Mouse (Mus musculus) midbrain, postnatal 0 days (tissue): ENCODE results near the gene Fbxw24. TPM values are rescaled to one million over a fixed set of nuclear protein-coding genes. Genes with fewer than 3 reads are reported as not detected.
"Not testable (repeated sequence)": the region's sequence is repeated elsewhere in the genome, so short reads cannot be mapped to it uniquely, and the experiment has no call there.

Experiments used
- ATAC-seq: fragments of 200-750 bp; cut with Nextera tagmentation; 2 replicates; pipeline ENCODE4 v1.8.0; 2017; ENCODE audit warnings: moderate number of reproducible peaks, mild to moderate bottlenecking, moderate TSS enrichment, moderate library complexity; ENCODE audit not compliant: low FRiP score
- DNase-seq: peaks from one replicate; pipeline ENCODE4 v3.0.0-alpha.2; 2015; ENCODE audit warnings: low spot score
- H3K27ac ChIP-seq: fragments of 300-500 bp; sonication (generic); 2 replicates; pipeline ENCODE4 v1.5.1; 2014; ENCODE audit warnings: low read depth, mild to moderate bottlenecking, low read length, mixed read lengths
- H3K27me3 ChIP-seq: fragments of 300-500 bp; sonication (generic); 2 replicates; pipeline ENCODE4 v1.6.1; 2014; ENCODE audit warnings: low read length, control low read depth, mixed read lengths; ENCODE audit not compliant: insufficient read depth
- H3K36me3 ChIP-seq: fragments of 300-500 bp; sonication (generic); 2 replicates; pipeline ENCODE4 v1.6.1; 2014; ENCODE audit warnings: low read length, control low read depth, mixed read lengths; ENCODE audit not compliant: insufficient read depth
- H3K4me1 ChIP-seq: fragments of 300-500 bp; sonication (generic); 2 replicates; pipeline ENCODE4 v1.6.1; 2014; ENCODE audit warnings: mild to moderate bottlenecking, control low read depth, antibody characterized with exemption, low read length, mixed read lengths; ENCODE audit not compliant: insufficient read depth
- H3K4me2 ChIP-seq: fragments of 300-500 bp; sonication (generic); 2 replicates; pipeline ENCODE4 v1.6.1; 2014; ENCODE audit warnings: low read depth, mild to moderate bottlenecking, low read length, mixed read lengths; ENCODE audit not compliant: poor library complexity, severe bottlenecking
- H3K4me3 ChIP-seq: fragments of 300-500 bp; sonication (generic); 2 replicates; pipeline ENCODE4 v1.5.1; 2014; ENCODE audit warnings: low read depth, mild to moderate bottlenecking, low read length, moderate library complexity
- H3K9ac ChIP-seq: fragments of 300-500 bp; sonication (generic); replicated peaks from 2 replicates; pipeline ENCODE4 v1.6.1; 2014; ENCODE audit warnings: mild to moderate bottlenecking, low read length, moderate library complexity, mixed read lengths; ENCODE audit not compliant: poor library complexity, severe bottlenecking
- H3K9me3 ChIP-seq: fragments of 300-500 bp; sonication (generic); 2 replicates; pipeline ENCODE4 v1.6.1; 2016; ENCODE audit warnings: low read length, control low read depth
- CTCF ChIP-seq: IDR thresholded peaks from 2 replicates; pipeline ENCODE4 v1.5.1; 2016; ENCODE audit warnings: antibody characterized with exemption, mild to moderate bottlenecking
- WGBS: fragments of 180-500 bp; shearing (Covaris S2); extraction: QIAGEN DNeasy Blood & Tissue Kit; methylation state at CpG from one replicate; pipeline ENCODE4 v1.1.7; 2014; 5-methylcytosine and 5-hydroxymethylcytosine counted together
- polyA plus RNA-seq: library from polyadenylated mRNA; unstranded; fragments of >200 nt; fragmentation: Nextera tagmentation; extraction: Ambion mirVana; gene quantifications from 2 replicates; pipeline ENCODE4 v1.2.1, GENCODE M21; 2015
- total RNA-seq: library from RNA; depleted of rRNA; stranded (reverse); fragments of >200 nt; gene quantifications from 2 replicates; pipeline ENCODE4 v1.2.3, GENCODE M21; 2014; rRNA removed

Gene Fbxw24
- total and polyA plus RNA-seq, 2 experiments from 2014 or later, result 0.17 TPM; not detected in 1

DNA sequence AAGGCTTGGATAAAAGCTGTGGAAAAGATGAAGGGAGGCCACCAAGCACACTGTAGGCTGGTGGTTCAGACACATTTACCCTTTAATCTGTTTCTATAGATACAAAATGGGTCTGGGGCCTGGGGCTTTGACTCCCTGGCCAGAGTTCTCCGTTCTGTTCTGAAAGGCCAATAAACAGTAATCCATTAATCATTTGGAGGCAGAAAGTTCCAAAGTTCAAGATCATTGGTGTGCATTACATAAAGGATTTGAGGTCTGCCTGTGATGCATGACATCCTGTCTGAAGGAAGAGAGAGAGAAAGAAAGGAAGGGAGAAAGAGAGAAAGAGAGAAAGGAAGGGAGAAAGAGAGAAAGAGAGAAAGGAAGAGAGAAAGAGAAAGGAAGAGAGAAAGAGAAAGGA, 60.3 kb downstream of the Fbxw24 start:
- ATAC-seq, result no peak
- Histone ChIP-seq H3K4me1 (no peaks in the 10 kb centered on the region), H3K27ac (no peak overlapping the region), H3K36me3 (no peaks in the 10 kb centered on the region), H3K9me3 (no peaks in the 10 kb centered on the region), H3K4me2 (no peak overlapping the region), H3K4me3 (no peak overlapping the region), H3K9ac (no peak overlapping the region), H3K27me3 (no peaks in the 10 kb centered on the region)
- no peak for TF ChIP-seq CTCF
- no peak for DNase-seq
- WGBS, result 68% methylated on average over 1 of the region's 1 CpGs

DNA sequence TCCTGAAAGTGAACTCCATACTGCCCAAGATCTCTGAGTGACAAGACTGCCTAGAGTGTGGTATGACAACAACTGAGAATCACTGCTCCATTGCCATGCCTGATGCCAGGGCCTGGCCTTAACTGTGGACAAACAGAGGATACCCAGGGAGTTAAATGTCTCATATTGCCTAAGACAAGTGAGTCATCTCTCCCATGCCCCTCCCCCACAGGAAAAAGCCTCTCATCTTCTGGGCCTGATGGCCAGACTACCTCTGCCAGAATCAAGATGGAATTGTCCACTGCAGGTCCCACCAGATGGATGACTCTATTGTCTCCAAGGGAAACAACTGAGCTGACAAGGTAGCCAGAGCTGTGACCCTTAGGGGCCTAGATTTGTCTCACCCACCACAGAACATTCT, 63.8 kb downstream of the Fbxw24 start:
- not testable (repeated sequence) for H3K27ac ChIP-seq, H3K4me2 ChIP-seq, DNase-seq, H3K9ac ChIP-seq, H3K9me3 ChIP-seq, H3K27me3 ChIP-seq, H3K4me3 ChIP-seq, H3K4me1 ChIP-seq, ATAC-seq, H3K36me3 ChIP-seq

DNA sequence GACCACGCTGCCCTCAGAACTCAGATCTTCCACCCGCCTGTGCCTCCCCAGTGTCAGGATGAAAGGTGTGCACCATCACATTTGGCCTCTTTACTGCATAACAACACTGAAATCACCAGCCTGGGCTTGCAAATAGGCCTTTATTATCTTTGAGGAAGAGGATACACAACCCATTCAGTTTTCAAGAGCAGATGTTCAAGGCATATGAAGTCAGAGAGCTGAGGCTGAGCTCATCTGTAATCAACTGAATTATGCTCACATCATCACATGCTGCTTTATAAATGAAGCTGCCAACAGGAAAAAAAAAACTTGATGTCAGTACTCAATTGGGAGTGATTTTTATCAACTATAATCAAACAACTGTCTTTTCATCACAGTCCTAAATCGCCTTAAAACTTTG, 73.4 kb downstream of the Fbxw24 start:
- no peaks in the 10 kb centered on the region for H3K4me1 ChIP-seq
- TF ChIP-seq CTCF, result no peak
- no peaks in the 10 kb centered on the region for H3K36me3 ChIP-seq
- H3K4me3 ChIP-seq, result no peak overlapping the region
- no peak overlapping the region for H3K9ac ChIP-seq
- H3K27me3 ChIP-seq, result no peaks in the 10 kb centered on the region
- no peak overlapping the region for H3K4me2 ChIP-seq
- ATAC-seq, result no peak
- H3K27ac ChIP-seq, result no peak overlapping the region
- no peaks in the 10 kb centered on the region for H3K9me3 ChIP-seq
- WGBS, result 81% methylated on average over 3 of the region's 3 CpGs
- no peak for DNase-seq

Other genes starting within 250 kb of the Fbxw24 start
- gene Fbxw22, start 221.8 kb downstream of the Fbxw24 start, total RNA-seq, result not detected in 2 replicates
- not detected in 2 replicates for gene Fbxw22, start 221.8 kb downstream of the Fbxw24 start, polyA plus RNA-seq
- gene Fbxw16, start 176.9 kb downstream of the Fbxw24 start, total RNA-seq, result not detected in 2 replicates
- gene Fbxw16, start 176.9 kb downstream of the Fbxw24 start, polyA plus RNA-seq, result not detected in 2 replicates
- not detected in 2 replicates for gene Fbxw19, start 130.2 kb downstream of the Fbxw24 start, total RNA-seq
- not detected in 2 replicates for gene Fbxw19, start 130.2 kb downstream of the Fbxw24 start, polyA plus RNA-seq
- 0.38 TPM in 1 of 2 replicates, not detected in the other for gene Fbxw15, start 57.8 kb downstream of the Fbxw24 start, total RNA-seq
- gene Fbxw15, start 57.8 kb downstream of the Fbxw24 start, polyA plus RNA-seq, result not detected in 2 replicates
- gene Fbxw25, start 38.6 kb upstream of the Fbxw24 start, total RNA-seq, result 0.28 TPM in 1 of 2 replicates, not detected in the other
- not detected in 2 replicates for gene Fbxw25, start 38.6 kb upstream of the Fbxw24 start, polyA plus RNA-seq
- 0.19 and 0.38 TPM in 2 replicates for gene Fbxw18, start 76.6 kb upstream of the Fbxw24 start, total RNA-seq
- gene Fbxw18, start 76.6 kb upstream of the Fbxw24 start, polyA plus RNA-seq, result 0.11 TPM in 1 of 2 replicates, not detected in the other
- gene Fbxw26, start 120.0 kb upstream of the Fbxw24 start, total RNA-seq, result not detected in 2 replicates
- not detected in 2 replicates for gene Fbxw26, start 120.0 kb upstream of the Fbxw24 start, polyA plus RNA-seq
- gene Fbxw27, start 164.6 kb upstream of the Fbxw24 start, total RNA-seq, result 0.38 TPM in 1 of 2 replicates, not detected in the other
- 0.26 TPM in 1 of 2 replicates, not detected in the other for gene Fbxw27, start 164.6 kb upstream of the Fbxw24 start, polyA plus RNA-seq
- 0.38 TPM in 1 of 2 replicates, not detected in the other for gene Spink8, start 186.2 kb upstream of the Fbxw24 start, total RNA-seq
- not detected in 2 replicates for gene Spink8, start 186.2 kb upstream of the Fbxw24 start, polyA plus RNA-seq
- gene Nme6, start 206.7 kb upstream of the Fbxw24 start, total RNA-seq, result 40.2 and 47.6 TPM in 2 replicates
- 50.6 and 53.7 TPM in 2 replicates for gene Nme6, start 206.7 kb upstream of the Fbxw24 start, polyA plus RNA-seq
- gene Camp, start 223.6 kb upstream of the Fbxw24 start, total RNA-seq, result not detected in 2 replicates
- gene Camp, start 223.6 kb upstream of the Fbxw24 start, polyA plus RNA-seq, result 0.21 and 0.31 TPM in 2 replicates
- 7.5 and 11.8 TPM in 2 replicates for gene Cdc25a, start 249.5 kb upstream of the Fbxw24 start, total RNA-seq
- gene Cdc25a, start 249.5 kb upstream of the Fbxw24 start, polyA plus RNA-seq, result 6.7 and 6.8 TPM in 2 replicates